8 mouse cellular contexts compared by ENCODE assay signal in genomic region chr17:35164568-35165450, GRCm38 (mm10). TPM values are rescaled to one million over a fixed set of nuclear protein-coding genes. Genes with fewer than 3 reads are reported as not detected.
DNase-seq lines count a peak whose midpoint lies in the region; ATAC-seq and TF ChIP-seq lines count a peak whose summit lies in the region.

Gene Prrc2a, minus strand, starts transcription at chr17:35164897.

- H3K4me3 ChIP-seq in C2C12 (ENCODE audit: insufficient read depth, poor library complexity, severe bottlenecking) = peak within 1 kb of the TSS; percentile 96
- peak within 1 kb of the TSS; percentile 94 for H3K4me3 ChIP-seq in erythroblast, embryonic 14.5 days (replicated peaks)
- H3K4me3 ChIP-seq in heart, embryonic 11.5 days (ENCODE audit: low read depth, low read length) = peak within 1 kb of the TSS; percentile 94
- H3K4me3 ChIP-seq in kidney, embryonic 16.5 days (ENCODE audit: low read length) = peak within 1 kb of the TSS; percentile 99
- H3K4me3 ChIP-seq in liver, adult 2 months (ENCODE audit: insufficient read depth, low read depth, low read length) = peak within 1 kb of the TSS; percentile 93
- H3K4me3 ChIP-seq in myocyte = peak within 1 kb of the TSS; percentile 83

- peak; percentile 100 for DNase-seq in brain, embryonic 14.5 days (ENCODE audit: low read depth)
- peak; percentile 98 for DNase-seq in liver, adult 2 months (ENCODE audit: extremely low read depth, low read depth, low spot score)
- DNase-seq in splenic B cell, adult 2 months (ENCODE audit: low read depth, low spot score) = peak; percentile 98

- peak within 1 kb of the TSS; percentile 93 for H3K4me2 ChIP-seq in heart, embryonic 11.5 days
- H3K4me2 ChIP-seq in kidney, embryonic 16.5 days (replicated peaks; ENCODE audit: low read depth, low read length) = peak within 1 kb of the TSS; percentile 98
- H3K4me2 ChIP-seq in myocyte (ENCODE audit: low read depth) = peak within 1 kb of the TSS; percentile 96

- no peaks in the 10 kb centered on the region for H3K27me3 ChIP-seq in C2C12 (ENCODE audit: control insufficient read depth, insufficient read depth, insufficient read length)
- no peaks in the 10 kb centered on the region for H3K27me3 ChIP-seq in erythroblast, embryonic 14.5 days (ENCODE audit: control insufficient read depth)
- no peaks in the 10 kb centered on the region for H3K27me3 ChIP-seq in heart, embryonic 11.5 days (ENCODE audit: control insufficient read depth, insufficient read depth, low read length)
- no peaks in the 10 kb centered on the region for H3K27me3 ChIP-seq in kidney, embryonic 16.5 days (ENCODE audit: insufficient read depth, low read length)
- H3K27me3 ChIP-seq in liver, adult 2 months (ENCODE audit: control insufficient read depth, insufficient read depth, low read length) = no peaks in the 10 kb centered on the region
- no peaks in the 10 kb centered on the region for H3K27me3 ChIP-seq in myocyte (ENCODE audit: control insufficient read depth, insufficient read depth, insufficient read length)
- H3K27me3 ChIP-seq in splenic B cell, adult 2 months (ENCODE audit: control insufficient read depth, insufficient read depth, low read length, poor library complexity, severe bottlenecking) = no peaks in the 10 kb centered on the region

- H3K79me2 ChIP-seq in C2C12 (ENCODE audit: control insufficient read depth, insufficient read depth) = peaks cover 62% of the 10 kb centered on the region
- peaks cover 31% of the 10 kb centered on the region for H3K79me2 ChIP-seq in liver, adult 2 months (ENCODE audit: control insufficient read depth, insufficient read depth, low read length)
- H3K79me2 ChIP-seq in myocyte (ENCODE audit: control insufficient read depth, insufficient read depth) = peaks cover 53% of the 10 kb centered on the region

- H3ac ChIP-seq in C2C12 (ENCODE audit: control insufficient read depth, insufficient read length, low read depth) = peak within 1 kb of the TSS; percentile 100
- H3ac ChIP-seq in myocyte (ENCODE audit: control insufficient read depth, insufficient read length) = peak within 1 kb of the TSS; percentile 55

- ATAC-seq in heart, embryonic 11.5 days (replicated peaks; ENCODE audit: insufficient number of reproducible peaks, low FRiP score, low TSS enrichment) = peak; percentile 94
- peak; percentile 96 for ATAC-seq in kidney, embryonic 16.5 days (ENCODE audit: low FRiP score, low TSS enrichment)

- H3K36me3 ChIP-seq in C2C12 (ENCODE audit: control insufficient read depth, insufficient read depth) = peaks cover 34% of the 10 kb centered on the region
- H3K36me3 ChIP-seq in erythroblast, embryonic 14.5 days (ENCODE audit: control insufficient read depth) = peaks cover 32% of the 10 kb centered on the region
- peaks cover 21% of the 10 kb centered on the region for H3K36me3 ChIP-seq in heart, embryonic 11.5 days (ENCODE audit: control insufficient read depth, insufficient read depth, low read length)
- peaks cover 27% of the 10 kb centered on the region for H3K36me3 ChIP-seq in kidney, embryonic 16.5 days (ENCODE audit: insufficient read depth, low read length)
- peaks cover 21% of the 10 kb centered on the region for H3K36me3 ChIP-seq in liver, adult 2 months (ENCODE audit: control insufficient read depth, insufficient read depth, low read length)
- H3K36me3 ChIP-seq in myocyte (ENCODE audit: control insufficient read depth, insufficient read depth) = peaks cover 22% of the 10 kb centered on the region
- peaks cover 12% of the 10 kb centered on the region for H3K36me3 ChIP-seq in splenic B cell, adult 2 months (ENCODE audit: control insufficient read depth, insufficient read depth, low read length, poor library complexity, severe bottlenecking)

- peaks cover 45% of the 10 kb centered on the region for H3K4me1 ChIP-seq in erythroblast, embryonic 14.5 days (ENCODE audit: control insufficient read depth)
- H3K4me1 ChIP-seq in heart, embryonic 11.5 days (ENCODE audit: control insufficient read depth, insufficient read depth, low read length) = peaks cover 14% of the 10 kb centered on the region
- H3K4me1 ChIP-seq in kidney, embryonic 16.5 days (ENCODE audit: insufficient read depth, low read length) = peaks cover 30% of the 10 kb centered on the region
- peaks cover 5% of the 10 kb centered on the region for H3K4me1 ChIP-seq in liver, adult 2 months (ENCODE audit: control insufficient read depth, insufficient read depth, low read length)

- H3K9ac ChIP-seq in heart, embryonic 11.5 days (ENCODE audit: low read depth, low read length) = peak within 1 kb of the TSS; percentile 98
- H3K9ac ChIP-seq in kidney, embryonic 16.5 days (replicated peaks; ENCODE audit: low read length) = peak within 1 kb of the TSS; percentile 99
- peak within 1 kb of the TSS; percentile 98 for H3K9ac ChIP-seq in liver, adult 2 months (ENCODE audit: low read depth, low read length)

- peak; percentile 96 for TF ChIP-seq POLR2A in brain, embryonic 14.5 days (IDR thresholded peaks at IDR 0.05; ENCODE audit: borderline replicate concordance, extremely low read depth, insufficient read depth, insufficient read length, poor library complexity, severe bottlenecking)
- TF ChIP-seq POLR2A in liver, adult 2 months (IDR thresholded peaks at IDR 0.05; ENCODE audit: extremely low read depth, insufficient read depth, low read length) = peak; percentile 61
- TF ChIP-seq POLR2A in myocyte (IDR thresholded peaks at IDR 0.05; ENCODE audit: insufficient read length, low read depth) = peak; percentile 77

- peaks cover 45% of the 10 kb centered on the region for H3K79me3 ChIP-seq in C2C12 (ENCODE audit: low read depth)

- TF ChIP-seq CTCF in C2C12 (IDR thresholded peaks at IDR 0.05; ENCODE audit: control insufficient read depth, insufficient read depth, insufficient read length) = no peak
- TF ChIP-seq CTCF in brain, embryonic 14.5 days (IDR thresholded peaks at IDR 0.05; ENCODE audit: borderline replicate concordance, extremely low read depth, insufficient read depth, insufficient read length) = no peak
- no peak for TF ChIP-seq CTCF in liver, adult 2 months (IDR thresholded peaks at IDR 0.05; ENCODE audit: low read depth, low read length)

- H3K9me3 ChIP-seq in erythroblast, embryonic 14.5 days (ENCODE audit: control insufficient read depth, low read length) = no peaks in the 10 kb centered on the region
- H3K9me3 ChIP-seq in heart, embryonic 11.5 days (replicated peaks; ENCODE audit: control insufficient read depth, low read length) = no peaks in the 10 kb centered on the region
- no peaks in the 10 kb centered on the region for H3K9me3 ChIP-seq in kidney, embryonic 16.5 days (ENCODE audit: low read length)

- WGBS in heart, embryonic 11.5 days (ENCODE audit: insufficient replicate concordance) = under 1% methylated on average over 59 of the region's 89 CpGs
- WGBS in kidney, embryonic 16.5 days = under 1% methylated on average over 70 of the region's 89 CpGs
- under 1% methylated on average over 68 of the region's 89 CpGs for WGBS in liver, adult 2 months

- H3K27ac ChIP-seq in heart, embryonic 11.5 days (ENCODE audit: low read depth, low read length) = peak within 1 kb of the TSS; percentile 96
- H3K27ac ChIP-seq in kidney, embryonic 16.5 days (ENCODE audit: low read length) = peak within 1 kb of the TSS; percentile 100
- peak within 1 kb of the TSS; percentile 89 for H3K27ac ChIP-seq in liver, adult 2 months (replicated peaks; ENCODE audit: insufficient read depth, low read depth, low read length)

TF ChIP-seq in C2C12, 6 proteins besides CTCF, POLR2A, EP300 and RAD21:
- TF ChIP-seq FOSL1 (IDR thresholded peaks at IDR 0.05; ENCODE audit: insufficient read depth, low read length, poor library complexity, severe bottlenecking) (no peak), MYOG (IDR thresholded peaks at IDR 0.05; ENCODE audit: control insufficient read depth, extremely low read depth, insufficient read length) (no peak), MAX (IDR thresholded peaks at IDR 0.05) (no peak), USF1 (IDR thresholded peaks at IDR 0.05; ENCODE audit: low read depth) (no peak), MYOD1 (IDR thresholded peaks at IDR 0.05; ENCODE audit: control insufficient read depth, insufficient read length, low read depth) (no peak), CEBPB (IDR thresholded peaks at IDR 0.05; ENCODE audit: low read depth) (no peak)

TF ChIP-seq in myocyte, 11 proteins besides CTCF, POLR2A, EP300 and RAD21:
- TF ChIP-seq MYOG (IDR thresholded peaks at IDR 0.05; ENCODE audit: control insufficient read depth in 1 of 3, insufficient read depth in 1 of 3, insufficient read length in 2 of 3, low read depth in 2 of 3) (no peak), MYOD1 (IDR thresholded peaks at IDR 0.05; ENCODE audit: control insufficient read depth in 1 of 3, insufficient read length in 2 of 3, low read depth in 2 of 3) (peak in 1 of 3 experiments; percentile 7), POLR2AphosphoS2 (IDR thresholded peaks at IDR 0.05; ENCODE audit: insufficient read length, low read depth) (peak; percentile 85)

RNA-seq across cellular contexts. Expression of gene Prrc2a, which starts in this region (rescaled TPM):
- polyA plus RNA-seq in C2C12 (2012; fragmentation: generic; extraction: Trizol) = 183 TPM
- 367 and 409 TPM in 2 replicates for polyA plus RNA-seq in brain, embryonic 14.5 days (2012; rRNA removed)
- polyA plus RNA-seq in erythroblast, embryonic 14.5 days (2012) = 70.4 and 133 TPM in 2 replicates
- polyA plus RNA-seq in heart, embryonic 11.5 days (2014; fragmentation: Nextera tagmentation; extraction: Ambion mirVana) = 128 and 163 TPM in 2 replicates
- polyA plus RNA-seq in kidney, embryonic 16.5 days (2015; fragmentation: Nextera tagmentation; extraction: Ambion mirVana) = 166 and 215 TPM in 2 replicates
- 12.4 and 23.2 TPM in 2 replicates for total RNA-seq in liver, adult 2 months (2014; rRNA removed)
- polyA plus RNA-seq in liver, adult 2 months (2012; rRNA removed) = 103 and 144 TPM in 2 replicates
- 153 TPM for polyA plus RNA-seq in myocyte (2012; fragmentation: generic; extraction: Trizol)

Comparison
In these comparisons a context has a peak if more than half of its experiments do, and no peak if none do; other contexts are left out.
1. Peak in every context shown above with its lines: DNase-seq, ATAC-seq, H3K4me3 ChIP-seq and H3K27ac ChIP-seq.